Mouse (Mus musculus): ENCODE measurements around the gene St6galnac3. TPM values are rescaled to one million over a fixed set of nuclear protein-coding genes. Genes with fewer than 3 reads are reported as not detected.
"Not testable (repeated sequence)": the region's sequence is repeated elsewhere in the genome, so short reads cannot be mapped to it uniquely, and the experiment has no call there.

St6galnac3 gene
- total RNA-seq, 1 experiment from 2014 or later: 6.8 TPM

DNA sequence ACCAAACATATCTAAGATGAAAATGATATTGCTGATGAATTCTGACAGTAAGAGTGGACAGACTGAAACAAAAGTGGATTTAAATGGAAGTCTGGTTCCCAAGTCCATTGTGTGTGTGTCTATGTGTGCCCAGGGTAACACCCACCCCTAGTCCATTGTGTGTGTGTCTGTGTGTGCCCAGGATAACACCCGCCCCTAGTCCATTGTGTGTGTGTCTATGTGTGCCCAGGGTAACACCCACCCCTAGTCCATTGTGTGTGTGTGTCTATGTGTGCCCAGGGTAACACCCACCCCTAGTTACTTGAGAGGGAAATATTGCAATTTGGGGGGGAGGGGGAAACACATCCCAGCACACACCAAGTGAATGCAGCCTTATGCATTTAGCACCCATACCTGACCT, 318.1 kb downstream of the St6galnac3 start:
- no peak for ATAC-seq (ENCODE audit: extremely low read depth, insufficient number of reproducible peaks, low FRiP score, poor library complexity, severe bottlenecking)

DNA sequence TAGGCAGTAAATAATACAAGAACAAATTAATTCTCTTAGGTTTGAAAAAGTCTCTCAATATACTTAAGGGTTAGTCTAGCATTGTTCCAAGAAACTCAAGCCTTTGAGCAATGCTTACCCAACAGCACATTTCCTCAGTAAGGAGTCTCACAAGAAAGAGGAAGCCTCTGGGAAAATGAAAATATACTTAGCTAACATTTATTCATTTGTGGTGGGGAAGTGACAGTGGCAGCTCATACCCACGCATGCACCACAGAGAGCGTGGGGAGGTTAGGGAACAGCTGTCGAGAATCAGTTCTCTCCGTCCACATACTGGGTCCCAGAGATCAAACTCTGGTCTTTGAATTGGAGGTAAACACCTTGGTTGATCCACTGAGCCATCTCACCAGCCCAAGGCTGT, 318.8 kb downstream of the St6galnac3 start:
- ATAC-seq (ENCODE audit: extremely low read depth, insufficient number of reproducible peaks, low FRiP score, poor library complexity, severe bottlenecking): no peak

- ATAC-seq (ENCODE audit: extremely low read depth, insufficient number of reproducible peaks, low FRiP score, poor library complexity, severe bottlenecking): no peak
Measured at GRCm38 (mm10) chr3:153405643-153406042, 319.3 kb downstream of the St6galnac3 start.

- ATAC-seq (ENCODE audit: extremely low read depth, insufficient number of reproducible peaks, low FRiP score, poor library complexity, severe bottlenecking): no peak
Measured at GRCm38 (mm10) chr3:153400259-153400658, 324.7 kb downstream of the St6galnac3 start.

- ATAC-seq (ENCODE audit: extremely low read depth, insufficient number of reproducible peaks, low FRiP score, poor library complexity, severe bottlenecking): no peak
Measured at GRCm38 (mm10) chr3:153399574-153399973, 325.4 kb downstream of the St6galnac3 start.

DNA sequence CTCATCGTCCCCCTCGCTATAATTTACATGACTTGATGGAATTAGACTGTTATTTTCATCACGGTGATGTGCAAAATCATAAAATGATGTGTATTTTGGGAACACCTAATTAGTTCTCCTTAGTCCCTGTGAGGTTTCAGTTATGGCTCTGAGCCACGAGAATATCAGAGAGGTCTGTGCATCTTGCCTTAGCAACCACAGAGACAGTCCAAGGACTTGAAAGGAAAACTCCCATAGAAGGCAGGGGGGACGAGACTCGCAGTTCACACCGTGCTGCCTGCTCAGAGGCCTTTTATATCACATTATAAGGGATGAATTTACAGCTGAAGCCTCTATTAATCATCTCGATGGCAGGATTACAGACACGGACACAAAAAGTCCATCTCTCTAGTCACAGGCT, 327.2 kb downstream of the St6galnac3 start:
- ATAC-seq (ENCODE audit: extremely low read depth, insufficient number of reproducible peaks, low FRiP score, poor library complexity, severe bottlenecking): no peak

- no peak for ATAC-seq (ENCODE audit: extremely low read depth, insufficient number of reproducible peaks, low FRiP score, poor library complexity, severe bottlenecking)
Measured at GRCm38 (mm10) chr3:153396375-153397068, 328.5 kb downstream of the St6galnac3 start.

GRCm38 (mm10) chr3:153395351-153395750, 329.6 kb downstream of the St6galnac3 start:
- ATAC-seq (ENCODE audit: extremely low read depth, insufficient number of reproducible peaks, low FRiP score, poor library complexity, severe bottlenecking): no peak

DNA sequence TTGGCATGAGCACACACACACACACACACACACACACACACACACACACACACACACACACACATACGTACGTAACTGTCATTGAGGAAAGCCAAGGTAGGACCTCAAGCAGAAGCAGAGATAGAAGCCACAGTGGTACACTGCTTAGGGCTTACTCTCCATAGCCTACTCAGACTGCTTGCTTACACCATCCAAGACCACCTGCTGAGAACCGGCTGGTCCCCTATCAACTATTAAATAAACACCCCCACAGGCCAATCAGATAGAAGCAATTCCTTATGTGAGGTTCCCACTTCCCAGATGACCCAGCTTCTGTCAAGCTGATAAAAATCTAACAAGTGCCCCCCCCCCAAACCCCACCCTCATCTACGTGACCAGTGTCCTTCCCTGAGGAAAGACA, 330.2 kb downstream of the St6galnac3 start:
- no peak for ATAC-seq (ENCODE audit: extremely low read depth, insufficient number of reproducible peaks, low FRiP score, poor library complexity, severe bottlenecking)

- ATAC-seq (ENCODE audit: extremely low read depth, insufficient number of reproducible peaks, low FRiP score, poor library complexity, severe bottlenecking): no peak
Measured at GRCm38 (mm10) chr3:153394224-153394623, 330.8 kb downstream of the St6galnac3 start.

DNA sequence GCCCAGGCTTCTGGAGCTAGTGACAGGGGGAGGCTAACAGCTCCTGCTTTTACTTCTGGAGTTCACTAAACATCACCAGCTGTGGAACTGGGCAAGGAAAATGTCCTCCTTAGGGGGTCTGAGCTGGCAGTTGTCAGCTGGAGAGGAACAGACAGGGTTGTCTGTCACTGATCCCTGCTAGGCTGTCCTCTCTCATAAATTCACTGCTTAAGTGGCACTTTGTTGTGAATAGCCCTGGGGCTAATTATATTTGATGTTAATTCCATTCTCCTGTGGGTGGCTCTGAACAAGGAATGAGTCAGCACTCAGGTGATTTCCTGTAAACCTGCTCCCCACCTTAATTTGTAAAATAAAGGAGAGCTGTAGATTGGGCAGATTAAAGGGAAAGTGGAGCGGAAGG, 333.5 kb downstream of the St6galnac3 start:
- not testable (repeated sequence) for ATAC-seq (ENCODE audit: extremely low read depth, insufficient number of reproducible peaks, low FRiP score, poor library complexity, severe bottlenecking)

GRCm38 (mm10) chr3:153384651-153385050, 340.3 kb downstream of the St6galnac3 start:
- not testable (repeated sequence) for ATAC-seq (ENCODE audit: extremely low read depth, insufficient number of reproducible peaks, low FRiP score, poor library complexity, severe bottlenecking)

DNA sequence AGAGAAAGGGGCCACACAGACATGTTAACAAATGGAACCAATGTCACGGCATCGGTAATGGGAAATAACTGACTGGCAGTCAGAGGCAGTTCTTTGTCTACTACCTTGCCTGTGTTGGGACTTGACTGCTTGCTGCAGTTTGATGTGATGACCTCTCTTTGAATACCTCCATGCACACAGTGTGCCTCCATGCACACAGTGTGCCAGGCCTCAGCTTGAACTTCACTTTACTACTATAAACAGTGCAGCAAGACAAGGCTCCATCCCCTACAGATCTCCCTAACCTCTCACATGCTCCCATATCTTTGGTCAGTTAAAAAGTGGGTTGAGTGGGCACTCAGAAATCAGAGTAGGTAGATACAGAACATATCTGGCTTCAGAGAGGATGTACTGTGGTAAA, 341.3 kb downstream of the St6galnac3 start:
- no peak for ATAC-seq (ENCODE audit: extremely low read depth, insufficient number of reproducible peaks, low FRiP score, poor library complexity, severe bottlenecking)

DNA sequence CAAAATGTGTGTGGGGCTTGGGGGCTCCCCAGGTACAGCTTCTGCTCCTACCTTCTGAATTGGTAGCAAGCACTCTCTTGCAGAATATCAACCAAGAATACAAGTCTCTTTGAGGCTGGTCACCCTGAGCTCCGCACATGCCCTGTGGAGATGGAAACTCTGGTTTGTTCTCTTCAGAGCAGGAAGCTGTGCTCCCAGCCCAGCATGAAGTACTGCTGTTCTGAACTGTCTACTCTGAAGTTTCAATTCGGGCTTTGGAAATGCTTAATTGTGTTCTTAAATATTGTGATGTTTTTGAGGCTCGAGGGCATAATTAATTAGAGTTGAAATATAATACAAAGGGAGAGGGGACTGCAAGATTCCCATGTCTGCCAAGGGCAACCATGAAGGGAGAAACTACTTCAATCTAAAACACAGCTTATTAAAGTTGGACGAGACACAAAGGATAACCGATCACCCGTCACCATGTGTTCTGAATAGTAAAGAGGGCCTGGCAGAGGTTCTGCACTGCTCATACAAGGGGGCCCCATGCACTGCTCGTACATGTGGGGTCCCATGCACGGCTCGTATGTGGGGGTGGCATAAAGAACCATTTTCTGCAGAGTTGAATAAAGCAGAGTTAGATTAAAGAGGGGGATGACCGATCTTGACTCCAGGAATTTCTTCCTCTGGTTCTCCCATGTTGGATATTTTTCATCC, 359.8 kb downstream of the St6galnac3 start:
- no peak for ATAC-seq (ENCODE audit: extremely low read depth, insufficient number of reproducible peaks, low FRiP score, poor library complexity, severe bottlenecking)

DNA sequence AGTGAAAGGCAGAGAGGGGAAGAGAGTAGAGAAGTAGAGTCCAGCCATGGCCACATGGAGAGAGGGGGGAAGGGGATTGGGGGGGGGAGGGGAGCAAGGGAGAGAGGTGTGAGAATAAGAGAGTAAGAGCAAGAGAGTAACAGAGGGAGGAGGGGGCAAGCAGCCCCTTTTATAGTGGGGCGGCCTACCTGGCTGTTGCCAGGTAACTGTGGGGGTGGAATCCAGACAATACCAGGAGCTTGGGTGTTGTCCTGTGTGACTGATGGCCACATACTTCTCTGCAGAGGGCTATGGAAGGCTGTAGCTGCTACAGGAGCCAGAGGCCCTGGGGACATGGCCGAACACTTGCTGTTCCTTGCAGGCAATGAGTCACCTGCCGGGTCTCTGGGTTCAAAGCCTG, 360.6 kb downstream of the St6galnac3 start:
- ATAC-seq (ENCODE audit: extremely low read depth, insufficient number of reproducible peaks, low FRiP score, poor library complexity, severe bottlenecking): no peak

DNA sequence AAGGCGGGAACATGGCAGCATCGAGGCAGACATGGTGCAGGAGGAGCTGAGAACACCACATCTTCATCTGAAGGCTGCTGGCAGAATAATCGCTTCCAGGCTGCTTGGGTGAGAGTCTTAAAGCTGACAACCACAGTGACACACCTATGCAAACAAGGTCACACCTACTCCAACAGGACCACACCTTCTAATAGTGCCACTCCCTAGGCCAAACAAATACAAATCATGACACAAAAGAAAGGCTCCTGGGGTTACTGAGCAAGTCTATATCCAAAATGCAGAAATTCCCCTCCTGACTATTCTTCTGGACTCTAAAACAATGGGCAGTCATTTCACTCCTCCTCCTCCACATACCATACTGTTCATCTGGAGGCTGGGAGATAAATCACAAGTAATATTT, 365.0 kb downstream of the St6galnac3 start:
- ATAC-seq (ENCODE audit: extremely low read depth, insufficient number of reproducible peaks, low FRiP score, poor library complexity, severe bottlenecking): no peak

DNA sequence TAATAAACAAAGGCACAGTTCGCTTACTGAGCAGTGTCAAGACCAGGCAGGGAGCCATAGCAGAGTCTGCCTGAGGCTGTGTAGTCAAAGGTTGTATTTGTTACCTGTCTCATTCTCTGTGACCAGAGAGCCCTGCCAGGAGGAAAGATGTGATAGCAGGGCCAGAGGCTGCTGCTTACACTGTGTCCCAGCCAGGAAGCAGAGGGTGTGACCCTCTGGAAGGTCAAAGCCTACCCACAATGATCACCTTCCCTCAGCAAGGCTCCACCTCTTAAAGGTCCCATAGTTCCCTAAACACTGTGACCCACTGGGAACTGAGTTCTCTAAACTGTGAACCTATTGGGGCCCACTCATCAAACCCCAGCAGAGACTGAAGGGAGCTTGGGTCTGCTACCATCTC, 368.9 kb downstream of the St6galnac3 start:
- ATAC-seq (ENCODE audit: extremely low read depth, insufficient number of reproducible peaks, low FRiP score, poor library complexity, severe bottlenecking): no peak

DNA sequence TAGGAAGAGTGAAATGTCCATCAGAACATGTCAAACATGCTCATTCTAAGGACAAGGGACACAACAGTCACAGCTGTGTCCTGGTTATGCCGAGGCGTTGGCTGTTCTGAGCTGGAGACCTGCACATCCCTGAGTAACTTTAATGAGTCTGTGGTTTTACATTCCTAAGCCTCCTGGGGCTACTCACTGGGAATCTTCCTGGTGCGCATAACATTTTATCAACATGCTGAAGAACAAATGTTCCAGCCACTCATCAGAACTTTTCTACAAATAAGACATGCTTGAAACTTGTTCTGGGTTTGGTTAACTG, 370.0 kb downstream of the St6galnac3 start:
- no peak for ATAC-seq (ENCODE audit: extremely low read depth, insufficient number of reproducible peaks, low FRiP score, poor library complexity, severe bottlenecking)

GRCm38 (mm10) chr3:153354186-153354987, 370.6 kb downstream of the St6galnac3 start:
- no peak for ATAC-seq (ENCODE audit: extremely low read depth, insufficient number of reproducible peaks, low FRiP score, poor library complexity, severe bottlenecking)
